Mouse (Mus musculus): ENCODE data around the gene Fam222b. TPM values are rescaled to one million over a fixed set of nuclear protein-coding genes. Genes with fewer than 3 reads are reported as not detected.
"Not testable (repeated sequence)": the region's sequence is repeated elsewhere in the genome, so short reads cannot be mapped to it uniquely, and the experiment has no call there.

Gene Fam222b
- polyA plus RNA-seq, 1 experiment from 2014 or later = 22.3 TPM

DNA sequence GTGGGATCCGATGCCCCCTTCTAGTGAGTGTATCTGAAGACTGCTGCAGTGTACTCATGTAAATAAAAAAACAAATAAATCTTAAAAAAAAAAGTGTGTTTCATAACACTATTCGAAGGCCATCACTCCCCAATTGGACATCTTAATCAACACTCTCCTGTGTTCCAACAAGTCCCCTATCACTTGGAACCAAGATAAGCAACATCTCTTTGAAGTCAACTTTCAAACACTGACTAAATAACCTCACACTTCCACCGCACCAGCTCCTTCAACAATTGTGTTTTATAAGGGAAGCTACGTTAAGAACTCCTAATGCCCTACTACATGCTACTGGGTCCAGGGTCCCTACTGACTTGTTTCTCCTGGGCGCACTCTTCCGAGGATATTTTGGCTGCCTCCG, 88.0 kb downstream of the Fam222b start:
- no peak overlapping the region for H3K27ac ChIP-seq (ENCODE audit: low read depth, low read length)
- H3K9me3 ChIP-seq (replicated peaks; ENCODE audit: control insufficient read depth, low read length) = no peaks in the 10 kb centered on the region
- peaks cover 32% of the 10 kb centered on the region for H3K36me3 ChIP-seq (ENCODE audit: control insufficient read depth, insufficient read depth, low read length)
- DNase-seq (ENCODE audit: low spot score) (no peak), ATAC-seq (no peak)
- 11% methylated on average over 7 of the region's 7 CpGs for WGBS
- H3K27me3 ChIP-seq (replicated peaks; ENCODE audit: control insufficient read depth, insufficient read depth, low read length) = no peaks in the 10 kb centered on the region
- H3K4me1 ChIP-seq (ENCODE audit: control insufficient read depth, insufficient read depth, low read length) = peaks cover 22% of the 10 kb centered on the region
- H3K4me3 ChIP-seq (ENCODE audit: low read depth, low read length) = peak overlapping the region; percentile 83
- peak overlapping the region; percentile 94 for H3K9ac ChIP-seq (ENCODE audit: low read length)
- peak overlapping the region; percentile 79 for H3K4me2 ChIP-seq (ENCODE audit: low read length)

DNA sequence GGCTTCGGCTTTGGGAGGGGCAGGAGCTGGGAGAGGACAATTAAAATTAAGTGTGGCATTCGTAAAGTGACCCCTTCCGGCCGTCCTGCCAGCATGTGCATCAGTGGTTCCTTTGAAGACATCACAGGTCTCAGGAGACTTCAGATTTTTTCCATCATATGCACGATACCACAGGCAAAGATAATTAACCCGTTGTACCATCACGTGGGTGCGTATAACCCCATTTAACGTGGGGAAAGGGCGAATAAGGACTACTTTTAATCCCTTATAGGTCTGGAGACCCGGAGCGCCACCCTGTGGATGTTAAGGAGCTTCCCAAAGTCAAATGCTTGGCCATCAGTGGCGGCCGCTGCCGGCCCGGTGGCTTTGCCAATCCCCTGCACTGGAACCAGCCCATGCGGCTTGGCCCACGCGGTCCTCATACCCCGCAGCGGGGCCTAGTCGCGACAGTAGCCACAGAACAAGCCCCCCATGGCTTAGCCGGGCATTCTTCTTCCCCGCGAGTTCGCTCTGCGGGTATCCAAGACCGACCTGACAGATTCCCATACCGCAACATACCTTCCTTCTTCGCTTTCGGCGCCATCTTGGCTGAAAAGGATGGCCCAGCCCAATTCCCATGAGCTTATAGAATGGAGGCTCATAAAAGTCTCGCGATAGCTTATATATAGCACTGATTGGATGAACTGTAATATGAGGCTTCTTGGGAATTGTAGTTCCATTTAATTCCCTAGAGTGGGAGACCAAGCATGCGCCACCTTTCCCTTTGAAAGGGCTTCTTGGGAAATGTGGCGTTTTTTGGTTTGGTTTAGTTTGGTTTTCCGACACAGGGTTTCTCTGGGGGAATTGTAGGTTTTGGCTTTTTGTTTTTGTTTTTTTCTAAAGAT, 88.7 kb downstream of the Fam222b start, which contains the start of gene Rpl23a:
Gene Rpl23a, minus strand, starts transcription at position 624 of the 884 bp plus-strand sequence.
- peaks cover 32% of the 10 kb centered on the region for H3K36me3 ChIP-seq (ENCODE audit: control insufficient read depth, insufficient read depth, low read length)
- ATAC-seq = peak; percentile 94
- peak within 1 kb of the TSS; percentile 94 for H3K9ac ChIP-seq (ENCODE audit: low read length)
- peak; percentile 99 for DNase-seq (ENCODE audit: low spot score)
- H3K9me3 ChIP-seq (replicated peaks; ENCODE audit: control insufficient read depth, low read length) = no peaks in the 10 kb centered on the region
- peak within 1 kb of the TSS; percentile 79 for H3K4me2 ChIP-seq (ENCODE audit: low read length)
- peaks cover 20% of the 10 kb centered on the region for H3K4me1 ChIP-seq (ENCODE audit: control insufficient read depth, insufficient read depth, low read length)
- peak within 1 kb of the TSS; percentile 90 for H3K27ac ChIP-seq (ENCODE audit: low read depth, low read length)
- peak within 1 kb of the TSS; percentile 83 for H3K4me3 ChIP-seq (ENCODE audit: low read depth, low read length)
- under 1% methylated on average over 38 of the region's 38 CpGs for WGBS
- no peaks in the 10 kb centered on the region for H3K27me3 ChIP-seq (replicated peaks; ENCODE audit: control insufficient read depth, insufficient read depth, low read length)

DNA sequence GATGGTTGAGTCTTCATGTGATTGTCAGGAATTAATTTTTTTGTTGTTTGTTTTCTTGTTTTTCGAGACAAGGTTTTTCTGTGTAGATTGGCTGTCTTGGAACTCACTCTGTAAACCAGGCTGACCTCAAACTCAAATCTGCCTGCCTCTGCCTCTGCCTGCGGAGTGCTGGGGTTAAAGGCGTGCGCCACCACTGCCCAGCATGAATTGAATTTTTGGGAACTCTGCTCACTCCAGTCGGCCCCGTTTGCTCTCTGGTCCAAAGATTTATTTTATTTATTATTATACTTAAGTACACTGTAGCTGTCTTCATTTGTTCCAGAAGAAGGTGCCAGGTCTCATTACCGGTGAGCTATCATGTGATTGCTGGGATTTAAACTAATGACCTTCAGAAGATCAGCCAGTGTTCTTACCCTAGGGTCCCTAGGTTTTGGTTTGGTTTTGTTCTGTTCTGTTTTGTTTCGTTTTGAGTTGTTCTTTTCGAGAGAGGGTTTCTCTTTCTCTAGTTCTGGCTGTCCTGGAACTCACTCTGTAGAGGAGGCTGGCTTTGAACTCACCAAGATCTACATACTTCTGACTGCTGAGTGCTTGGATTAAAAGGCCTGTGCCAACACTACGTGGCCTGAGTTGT, 89.5 kb downstream of the Fam222b start:
- Histone ChIP-seq H3K4me2 (ENCODE audit: low read length) (peak overlapping the region; percentile 43), H3K4me1 (ENCODE audit: control insufficient read depth, insufficient read depth, low read length) (peaks cover 17% of the 10 kb centered on the region), H3K9ac (ENCODE audit: low read length) (peak overlapping the region; percentile 32), H3K9me3 (replicated peaks; ENCODE audit: control insufficient read depth, low read length) (no peaks in the 10 kb centered on the region), H3K27me3 (replicated peaks; ENCODE audit: control insufficient read depth, insufficient read depth, low read length) (no peaks in the 10 kb centered on the region), H3K36me3 (ENCODE audit: control insufficient read depth, insufficient read depth, low read length) (peaks cover 32% of the 10 kb centered on the region), H3K27ac (ENCODE audit: low read depth, low read length) (0 out of 2 replicates have a peak overlapping the region, but pooled peaks have one; percentile 28), H3K4me3 (ENCODE audit: low read depth, low read length) (peak overlapping the region; percentile 83)
- ATAC-seq = peak; percentile 11
- no peak for DNase-seq (ENCODE audit: low spot score)
- WGBS = 58% methylated on average over 10 of the region's 10 CpGs

DNA sequence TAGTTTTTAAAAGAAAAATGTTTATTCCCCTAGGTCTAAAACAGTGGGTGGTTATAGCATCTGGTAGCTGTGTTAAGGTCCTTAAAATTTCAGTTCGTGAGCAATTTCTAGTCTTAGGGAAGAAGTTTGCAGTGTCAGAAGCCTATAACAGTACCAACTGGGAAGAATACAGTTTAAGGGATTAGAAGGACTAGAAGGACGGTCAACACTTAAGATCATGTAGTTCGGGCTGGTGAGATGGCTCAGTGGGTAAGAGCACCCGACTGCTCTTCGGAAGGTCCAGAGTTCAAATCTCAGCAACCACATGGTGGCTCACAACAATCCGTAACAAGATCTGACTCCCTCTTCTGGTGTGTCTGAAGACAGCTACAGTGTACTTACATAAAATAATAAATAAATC, 90.2 kb downstream of the Fam222b start:
- H3K4me1 ChIP-seq (ENCODE audit: control insufficient read depth, insufficient read depth, low read length) = peaks cover 17% of the 10 kb centered on the region
- not testable (repeated sequence) for DNase-seq (ENCODE audit: low spot score); H3K27ac ChIP-seq (ENCODE audit: low read depth, low read length); H3K9ac ChIP-seq (ENCODE audit: low read length); H3K4me3 ChIP-seq (ENCODE audit: low read depth, low read length); ATAC-seq; H3K4me2 ChIP-seq (ENCODE audit: low read length); H3K27me3 ChIP-seq (replicated peaks; ENCODE audit: control insufficient read depth, insufficient read depth, low read length); H3K9me3 ChIP-seq (replicated peaks; ENCODE audit: control insufficient read depth, low read length)
- H3K36me3 ChIP-seq (ENCODE audit: control insufficient read depth, insufficient read depth, low read length) = peaks cover 26% of the 10 kb centered on the region
- whole genome bisulfite sequencing = 93% methylated on average over 6 of the region's 6 CpGs

DNA sequence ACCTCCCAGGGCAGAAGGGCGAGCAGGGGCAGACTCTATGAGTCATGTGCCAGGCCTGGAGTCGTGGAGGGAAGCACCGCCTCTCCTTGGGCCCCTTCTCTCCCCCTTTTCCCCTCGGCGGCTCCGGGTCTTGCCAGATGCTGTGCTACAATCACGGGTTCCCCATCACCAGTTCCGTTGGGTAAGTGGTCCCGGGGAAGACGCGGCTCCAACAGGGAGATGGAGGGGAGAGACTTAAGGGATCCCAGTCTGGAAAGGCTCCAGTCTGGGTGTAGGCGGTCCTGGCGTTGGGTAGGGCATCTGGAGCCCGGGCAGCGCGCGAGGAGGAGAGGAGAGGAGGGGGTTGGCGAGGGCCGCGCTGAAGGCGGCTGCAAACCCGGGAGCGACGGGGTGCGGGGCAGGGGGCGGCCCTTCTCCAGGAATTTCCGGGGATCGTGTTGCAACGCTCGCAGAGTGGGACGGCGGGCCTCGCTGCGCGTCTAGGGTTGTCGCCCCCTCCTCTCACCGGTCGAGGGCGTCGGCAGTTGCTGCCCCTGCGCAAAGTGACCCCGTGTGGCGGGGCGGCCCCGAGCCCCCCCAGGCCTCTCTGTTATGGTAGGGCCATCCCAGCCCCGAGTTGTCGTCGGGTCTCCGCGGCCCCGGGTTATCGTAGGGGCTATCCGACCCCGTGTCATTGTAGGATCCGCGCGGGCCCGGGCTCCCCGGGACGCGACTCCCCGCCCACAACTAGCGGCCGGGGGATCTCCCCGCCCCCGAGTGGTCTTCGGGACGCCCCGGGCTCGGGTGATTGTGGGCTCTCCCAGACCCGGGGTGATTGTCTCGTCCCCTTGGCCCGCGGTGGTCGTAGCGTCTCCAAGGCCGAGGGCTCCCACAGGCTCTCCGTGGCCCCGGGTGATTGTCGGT, 94.1 kb downstream of the Fam222b start, which contains the start of gene Rab34:
Gene Rab34, plus strand, starts transcription at position 100 of the 903 bp plus-strand sequence.
- Histone ChIP-seq H3K4me3 (ENCODE audit: low read depth, low read length) (peak within 1 kb of the TSS; percentile 70), H3K4me2 (ENCODE audit: low read length) (peak within 1 kb of the TSS; percentile 65), H3K4me1 (ENCODE audit: control insufficient read depth, insufficient read depth, low read length) (peaks cover 11% of the 10 kb centered on the region; the same call in 1 of the 2 replicates), H3K9ac (ENCODE audit: low read length) (peak within 1 kb of the TSS; percentile 93), H3K27ac (ENCODE audit: low read depth, low read length) (peak within 1 kb of the TSS; percentile 95), H3K27me3 (replicated peaks; ENCODE audit: control insufficient read depth, insufficient read depth, low read length) (no peaks in the 10 kb centered on the region), H3K9me3 (replicated peaks; ENCODE audit: control insufficient read depth, low read length) (no peaks in the 10 kb centered on the region), H3K36me3 (ENCODE audit: control insufficient read depth, insufficient read depth, low read length) (peaks cover 29% of the 10 kb centered on the region)
- under 1% methylated on average over 71 of the region's 80 CpGs for WGBS
- DNase-seq (ENCODE audit: low spot score) (peak; percentile 85), ATAC-seq (peak; percentile 77)

DNA sequence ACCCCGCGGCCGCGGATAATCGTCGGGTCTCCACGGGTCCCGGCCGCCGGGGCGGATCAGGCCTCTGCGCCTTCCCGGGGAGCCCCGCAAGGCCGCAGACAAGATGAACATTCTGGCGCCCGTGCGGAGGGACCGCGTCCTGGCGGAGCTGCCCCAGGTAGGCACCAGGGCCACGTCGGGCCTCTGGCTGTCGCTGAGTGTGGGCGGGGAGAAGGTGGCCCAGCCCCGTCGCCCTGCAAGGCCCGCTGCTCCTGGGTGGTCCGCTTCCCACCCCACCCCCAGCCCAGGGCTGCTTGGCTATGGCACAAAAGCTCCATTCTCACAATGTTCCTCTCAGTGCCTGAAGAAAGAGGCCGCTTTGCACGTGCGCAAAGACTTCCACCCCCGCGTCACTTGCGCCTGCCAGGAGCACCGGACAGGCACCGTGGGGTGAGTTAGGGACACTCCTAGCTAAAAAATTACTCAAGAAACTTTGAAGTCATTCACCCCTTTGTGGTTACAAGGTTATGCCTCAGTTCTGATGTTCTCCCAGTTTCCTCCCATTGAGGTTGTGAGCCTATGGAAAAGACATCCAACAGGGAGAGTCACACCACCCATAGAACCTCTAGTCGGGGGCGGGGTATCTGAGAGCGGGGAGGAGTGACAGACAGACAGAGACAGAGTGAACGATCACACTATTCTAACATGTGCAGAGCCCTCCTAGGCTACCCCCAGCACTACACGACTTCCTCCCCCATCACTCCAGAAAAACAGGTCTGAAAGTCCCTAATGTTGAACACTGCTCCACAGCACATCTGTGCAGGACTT, 95.0 kb downstream of the Fam222b start:
- Histone ChIP-seq H3K4me1 (ENCODE audit: control insufficient read depth, insufficient read depth, low read length) (peaks cover 7% of the 10 kb centered on the region; the same call in 1 of the 2 replicates), H3K4me2 (ENCODE audit: low read length) (peak overlapping the region; percentile 65), H3K4me3 (ENCODE audit: low read depth, low read length) (peak overlapping the region; percentile 70), H3K36me3 (ENCODE audit: control insufficient read depth, insufficient read depth, low read length) (peaks cover 30% of the 10 kb centered on the region), H3K9me3 (replicated peaks; ENCODE audit: control insufficient read depth, low read length) (no peaks in the 10 kb centered on the region), H3K27ac (ENCODE audit: low read depth, low read length) (peak overlapping the region; percentile 95), H3K27me3 (replicated peaks; ENCODE audit: control insufficient read depth, insufficient read depth, low read length) (no peaks in the 10 kb centered on the region), H3K9ac (ENCODE audit: low read length) (peak overlapping the region; percentile 93)
- peak; percentile 90 for DNase-seq (ENCODE audit: low spot score)
- ATAC-seq = peak; percentile 88
- under 1% methylated on average over 40 of the region's 42 CpGs for WGBS

DNA sequence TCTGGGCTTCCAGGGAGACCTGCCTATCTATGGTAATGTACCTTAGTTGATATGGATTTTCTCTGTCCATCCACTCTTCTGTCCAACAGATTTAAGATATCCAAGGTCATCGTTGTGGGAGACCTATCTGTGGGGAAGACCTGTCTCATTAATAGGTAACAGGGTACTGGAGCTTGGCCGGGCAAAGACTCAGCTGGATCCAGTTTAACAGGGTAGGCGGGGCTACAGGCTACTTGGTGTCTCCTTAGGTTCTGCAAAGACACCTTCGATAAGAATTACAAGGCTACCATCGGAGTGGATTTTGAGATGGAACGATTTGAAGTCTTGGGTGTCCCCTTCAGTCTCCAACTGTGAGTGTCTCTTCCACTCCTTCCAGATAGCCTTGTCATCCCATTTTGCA, 95.6 kb downstream of the Fam222b start:
- H3K36me3 ChIP-seq (ENCODE audit: control insufficient read depth, insufficient read depth, low read length) = peaks cover 30% of the 10 kb centered on the region
- DNase-seq (ENCODE audit: low spot score) (no peak), ATAC-seq (no peak)
- peaks cover 9% of the 10 kb centered on the region for H3K4me1 ChIP-seq (ENCODE audit: control insufficient read depth, insufficient read depth, low read length)
- WGBS = 67% methylated on average over 6 of the region's 6 CpGs
- 0 out of 2 replicates have a peak overlapping the region, but pooled peaks have one; percentile 93 for H3K9ac ChIP-seq (ENCODE audit: low read length)
- H3K9me3 ChIP-seq (replicated peaks; ENCODE audit: control insufficient read depth, low read length) = no peaks in the 10 kb centered on the region
- peak overlapping the region; percentile 95 for H3K27ac ChIP-seq (ENCODE audit: low read depth, low read length)
- peak overlapping the region; percentile 70 for H3K4me3 ChIP-seq (ENCODE audit: low read depth, low read length)
- no peaks in the 10 kb centered on the region for H3K27me3 ChIP-seq (replicated peaks; ENCODE audit: control insufficient read depth, insufficient read depth, low read length)
- peak overlapping the region; percentile 65 for H3K4me2 ChIP-seq (ENCODE audit: low read length)
